Mouse (Mus musculus) T-helper 17 cell (primary cell): ENCODE measurements around the gene Gadd45g.

Experiments used
- in situ Hi-C, 2 experiments: fragments of 300-600 bp; cut with MboI, MseI; formaldehyde crosslinking; loops; 1 replicate in 1 of 2; 2 replicates in 1 of 2; pipeline ENCODE4 v1.15.1; 2025; ENCODE audit warnings: high pct_unique_total_duplicates in 2 of 2

Gadd45g gene

GRCm38 (mm10) chr13:51832491-51832890, 14.0 kb upstream of the Gadd45g start:
- in situ Hi-C loops, result loop anchor here (5.0 kb wide), 1 partner anchor 790 kb away; no protein-coding TSS in a partner anchor

- in situ Hi-C loops, result loop anchor here (5.0 kb wide), 1 partner anchor 789 kb away; no protein-coding TSS in a partner anchor
Observed at GRCm38 (mm10) chr13:51833611-51834010, 12.9 kb upstream of the Gadd45g start.

- in situ Hi-C loops, result loop anchor here (5.0 kb wide), 1 partner anchor 788 kb away; no protein-coding TSS in a partner anchor
Observed at GRCm38 (mm10) chr13:51834024-51834423, 12.5 kb upstream of the Gadd45g start.

GRCm38 (mm10) chr13:51834520-51834919, 12.0 kb upstream of the Gadd45g start:
- in situ Hi-C loops, result loop anchor here (5.0 kb wide), 1 partner anchor 788 kb away; no protein-coding TSS in a partner anchor

- in situ Hi-C loops, result loop anchor here in 1 of 2 experiments (5.0 kb wide), 1 partner anchor 712 kb away; no protein-coding TSS in a partner anchor
Observed at GRCm38 (mm10) chr13:51835208-51835607, 11.3 kb upstream of the Gadd45g start.

- in situ Hi-C loops, result loop anchor here in 1 of 2 experiments (5.0 kb wide), 1 partner anchor 710 kb away; no protein-coding TSS in a partner anchor
Observed at GRCm38 (mm10) chr13:51837402-51837801, 9.1 kb upstream of the Gadd45g start.

GRCm38 (mm10) chr13:51839250-51840026, 7.0 kb upstream of the Gadd45g start:
- in situ Hi-C loops, result loop anchor here (5.0 to 10.0 kb wide), 4 partner anchors 255 to 708 kb away; no protein-coding TSS in a partner anchor

- in situ Hi-C loops, result loop anchor here (5.0 to 10.0 kb wide), 3 partner anchors 254 to 697 kb away; no protein-coding TSS in a partner anchor
Observed at GRCm38 (mm10) chr13:51840702-51841101, 5.8 kb upstream of the Gadd45g start.

GRCm38 (mm10) chr13:51841541-51842115, 4.8 kb upstream of the Gadd45g start:
- in situ Hi-C loops, result loop anchor here (5.0 to 10.0 kb wide), 3 partner anchors 253 to 696 kb away; no protein-coding TSS in a partner anchor

GRCm38 (mm10) chr13:51842191-51842590, 4.3 kb upstream of the Gadd45g start:
- in situ Hi-C loops, result loop anchor here (5.0 to 10.0 kb wide), 3 partner anchors 253 to 695 kb away; no protein-coding TSS in a partner anchor

- in situ Hi-C loops, result loop anchor here (5.0 to 10.0 kb wide), 3 partner anchors 252 to 695 kb away; no protein-coding TSS in a partner anchor
Observed at GRCm38 (mm10) chr13:51842773-51843172, 3.7 kb upstream of the Gadd45g start.

GRCm38 (mm10) chr13:51843298-51843697, 3.2 kb upstream of the Gadd45g start:
- in situ Hi-C loops, result loop anchor here (5.0 to 10.0 kb wide), 3 partner anchors 252 to 694 kb away; no protein-coding TSS in a partner anchor

GRCm38 (mm10) chr13:51844118-51844517, 2.4 kb upstream of the Gadd45g start:
- in situ Hi-C loops, result loop anchor here (5.0 to 10.0 kb wide), 3 partner anchors 251 to 693 kb away; no protein-coding TSS in a partner anchor

GRCm38 (mm10) chr13:51844661-51845060, 1.8 kb upstream of the Gadd45g start:
- in situ Hi-C loops, result loop anchor here (5.0 to 10.0 kb wide), 4 partner anchors 123 to 693 kb away; no protein-coding TSS in a partner anchor

- in situ Hi-C loops, result loop anchor here (5.0 to 10.0 kb wide), 3 partner anchors 122 to 377 kb away; no protein-coding TSS in a partner anchor
Observed at GRCm38 (mm10) chr13:51845072-51845471, 1.4 kb upstream of the Gadd45g start.

GRCm38 (mm10) chr13:51845591-51846191, 787 bp upstream of the Gadd45g start:
- in situ Hi-C loops, result loop anchor here (5.0 to 10.0 kb wide), 3 partner anchors 122 to 377 kb away; no protein-coding TSS in a partner anchor

- in situ Hi-C loops, result loop anchor here (5.0 to 10.0 kb wide), 3 partner anchors 120 to 375 kb away; no protein-coding TSS in a partner anchor
Observed at GRCm38 (mm10) chr13:51846868-51847793, 653 bp downstream of the Gadd45g start.

- in situ Hi-C loops, result loop anchor here (5.0 to 10.0 kb wide), 3 partner anchors 119 to 374 kb away; no protein-coding TSS in a partner anchor
Observed at GRCm38 (mm10) chr13:51847979-51848480, 1.6 kb downstream of the Gadd45g start.

GRCm38 (mm10) chr13:51848481-51849240, 2.2 kb downstream of the Gadd45g start:
- in situ Hi-C loops, result loop anchor here (5.0 to 10.0 kb wide), 3 partner anchors 119 to 374 kb away; no protein-coding TSS in a partner anchor
